Mouse (Mus musculus) kidney, adult 11 months (tissue): Measurements from ENCODE around the gene Endou.

Experiments used
- DNase-seq: peaks from one replicate; pipeline ENCODE4 v3.0.0; 2022

Gene Endou

GRCm38 (mm10) chr15:97731111-97731510 lies at the start of gene Endou:
Gene Endou, minus strand, starts transcription at chr15:97731339.
- no peak for DNase-seq

- peak; percentile 91 for DNase-seq
Measured at GRCm38 (mm10) chr15:97780611-97781031, 49.5 kb upstream of the Endou start.

- no peak for DNase-seq
Measured at GRCm38 (mm10) chr15:97779576-97779975, 48.4 kb upstream of the Endou start.

GRCm38 (mm10) chr15:97778311-97779098 lies 47.4 kb upstream of the Endou start, which contains the start of gene Slc48a1:
Gene Slc48a1, plus strand, starts transcription at chr15:97778520.
- DNase-seq, result peak; percentile 71

GRCm38 (mm10) chr15:97776919-97777318 lies 45.8 kb upstream of the Endou start:
- DNase-seq, result peak; percentile 63

GRCm38 (mm10) chr15:97776514-97776913 lies 45.4 kb upstream of the Endou start:
- peak; percentile 86 for DNase-seq

GRCm38 (mm10) chr15:97773961-97774370 lies 42.8 kb upstream of the Endou start:
- DNase-seq, result peak; percentile 65

GRCm38 (mm10) chr15:97773108-97773507 lies 42.0 kb upstream of the Endou start:
- peak; percentile 98 for DNase-seq

- DNase-seq, result no peak
Measured at GRCm38 (mm10) chr15:97770280-97770679, 39.1 kb upstream of the Endou start.

GRCm38 (mm10) chr15:97768192-97768591 lies 37.1 kb upstream of the Endou start:
- DNase-seq, result no peak

GRCm38 (mm10) chr15:97767280-97768186 lies 36.4 kb upstream of the Endou start, which contains the start of gene Rapgef3:
Gene Rapgef3, minus strand, starts transcription at chr15:97767972.
- peak; percentile 95 for DNase-seq

- peak; percentile 82 for DNase-seq
Measured at GRCm38 (mm10) chr15:97766594-97767279, 35.6 kb upstream of the Endou start.

GRCm38 (mm10) chr15:97766194-97766593 lies 35.1 kb upstream of the Endou start:
- DNase-seq, result no peak

- peak; percentile 65 for DNase-seq
Measured at GRCm38 (mm10) chr15:97765090-97765794, 34.1 kb upstream of the Endou start.

GRCm38 (mm10) chr15:97764532-97764931 lies 33.4 kb upstream of the Endou start:
- no peak for DNase-seq

GRCm38 (mm10) chr15:97763256-97764049 lies 32.3 kb upstream of the Endou start:
- peak; percentile 61 for DNase-seq

- DNase-seq, result peak; percentile 79
Measured at GRCm38 (mm10) chr15:97762733-97763132, 31.6 kb upstream of the Endou start.

- DNase-seq, result peak; percentile 59
Measured at GRCm38 (mm10) chr15:97761438-97761837, 30.3 kb upstream of the Endou start.

- DNase-seq, result no peak
Measured at GRCm38 (mm10) chr15:97760952-97761351, 29.8 kb upstream of the Endou start.

- peak; percentile 62 for DNase-seq
Measured at GRCm38 (mm10) chr15:97760006-97760405, 28.9 kb upstream of the Endou start.

- no peak for DNase-seq
Measured at GRCm38 (mm10) chr15:97755361-97755760, 24.2 kb upstream of the Endou start.
